Mouse (Mus musculus) embryonic stem cell, embryonic (primary cell): ENCODE data around the gene M1ap.

Experiments
- CTCF ChIA-PET, 4 experiments: fragments of 300-600 bp in 2 of 4; fragments of 350-600 bp in 2 of 4; sonication (Branson Sonifier 250); formaldehyde crosslinking; loops; one replicate each; lab custom pipeline; 2022; ENCODE audit warnings: inconsistent platforms in 2 of 4; lab: Charles Lee
- POLR2A ChIA-PET, 4 experiments: fragments of 300-600 bp in 2 of 4; fragments of 350-600 bp in 2 of 4; sonication (Branson Sonifier 250); formaldehyde crosslinking; loops; one replicate each; lab custom pipeline; 2022; ENCODE audit warnings: antibody characterized with exemption in 4 of 4, inconsistent platforms in 1 of 4; lab: Charles Lee

Gene M1ap

GRCm38 (mm10) chr6:83033249-83034185 lies 86.8 kb downstream of the M1ap start, which contains the start of the genes Dok1 and Loxl3:
Gene Dok1 (minus strand): TSS chr6:83033471.
Gene Loxl3 (plus strand): TSS chr6:83034173.
- CTCF ChIA-PET: interaction anchor here in 2 of 4 experiments (0.6 to 1.4 kb wide), 11 partner anchors 17 to 331 kb away, joined by 3 to 5 read pairs (median 3); partner anchors contain the start of genes Ccdc142 (in 1 of the 2) and Gm42688 (in 1 of the 2)
- POLR2A ChIA-PET: interaction anchor here (0.5 to 3.3 kb wide), 29 partner anchors 13 to 292 kb away, joined by 3 to 13 read pairs (median 4); partner anchors contain the start of genes Dqx1 (in 3 of the 4), 1700003E16Rik (in 1 of the 4), Aup1 (in 1 of the 4) and Htra2 (in 1 of the 4)

GRCm38 (mm10) chr6:83034463-83035055 lies 87.9 kb downstream of the M1ap start:
- ChIA-PET CTCF (interaction anchor here in 3 of 4 experiments (0.5 to 1.4 kb wide), 7 partner anchors 40 to 360 kb away, joined by 3 to 7 read pairs (median 3); partner anchors contain the start of genes Ccdc142 (in 1 of the 3) and Gm42688 (in 1 of the 3)), POLR2A (interaction anchor here (0.6 to 3.3 kb wide), 10 partner anchors 15 to 67 kb away, joined by 3 to 13 read pairs (median 6); partner anchors contain the start of genes Aup1 (in 2 of the 4), Dqx1 (in 2 of the 4) and Htra2 (in 1 of the 4))

- POLR2A ChIA-PET: interaction anchor here in 3 of 4 experiments (0.6 to 2.0 kb wide), 5 partner anchors 17 to 368 kb away, joined by 3 to 5 read pairs (median 3); partner anchors contain the start of genes Aup1 (in 1 of the 3) and Htra2 (in 1 of the 3)
- CTCF ChIA-PET: interaction anchor here in 1 of 4 experiments (0.6 kb wide), 1 partner anchor 31 kb away, joined by 10 read pairs; no protein-coding TSS in a partner anchor
Measured at GRCm38 (mm10) chr6:83037188-83037587, 90.5 kb downstream of the M1ap start.

- CTCF ChIA-PET: interaction anchor here in 1 of 4 experiments (1.0 kb wide), 1 partner anchor 42 kb away, joined by 3 read pairs; no protein-coding TSS in a partner anchor
- POLR2A ChIA-PET: interaction anchor here in 2 of 4 experiments (0.7 to 2.0 kb wide), 6 partner anchors 16 to 312 kb away, joined by 3 to 5 read pairs (median 4); partner anchors contain the start of genes Aup1 (in 1 of the 2), Dqx1 (in 1 of the 2), Htra2 (in 1 of the 2) and Pcgf1 (in 1 of the 2)
Measured at GRCm38 (mm10) chr6:83038496-83039012, 91.9 kb downstream of the M1ap start.

GRCm38 (mm10) chr6:83040601-83041000 lies 93.9 kb downstream of the M1ap start:
- ChIA-PET CTCF (no interaction called here), POLR2A (interaction anchor here in 2 of 4 experiments (0.8 to 2.7 kb wide), 6 partner anchors 9 to 55 kb away, joined by 3 to 16 read pairs (median 4); partner anchors contain the start of genes Aup1 (in 2 of the 2) and Htra2 (in 2 of the 2))

- ChIA-PET CTCF (interaction anchor here in 2 of 4 experiments (0.6 to 1.6 kb wide), 2 partner anchors 47 to 428 kb away, joined by 3 to 5 read pairs; no protein-coding TSS in a partner anchor), POLR2A (interaction anchor here in 2 of 4 experiments (0.6 to 1.4 kb wide), 2 partner anchors 10 to 52 kb away, joined by 3 read pairs; no protein-coding TSS in a partner anchor)
Measured at GRCm38 (mm10) chr6:83043561-83043960, 96.9 kb downstream of the M1ap start.

- ChIA-PET CTCF (interaction anchor here in 2 of 4 experiments (0.6 to 1.6 kb wide), 2 partner anchors 47 to 428 kb away, joined by 3 to 5 read pairs; no protein-coding TSS in a partner anchor), POLR2A (interaction anchor here in 1 of 4 experiments (1.1 to 1.4 kb wide), 2 partner anchors 8 to 9 kb away, joined by 3 read pairs; no protein-coding TSS in a partner anchor)
Measured at GRCm38 (mm10) chr6:83043993-83044392, 97.3 kb downstream of the M1ap start.

GRCm38 (mm10) chr6:83044742-83045141 lies 98.0 kb downstream of the M1ap start:
- POLR2A ChIA-PET: interaction anchor here in 1 of 4 experiments (1.0 to 1.1 kb wide), 2 partner anchors 8 to 76 kb away, joined by 3 read pairs; partner anchors contain the start of gene Wbp1
- CTCF ChIA-PET: interaction anchor here in 1 of 4 experiments (0.6 to 1.6 kb wide), 2 partner anchors 20 to 48 kb away, joined by 3 to 5 read pairs; no protein-coding TSS in a partner anchor

GRCm38 (mm10) chr6:83049367-83049766 lies 102.7 kb downstream of the M1ap start:
- CTCF ChIA-PET: no interaction called here
- POLR2A ChIA-PET: interaction anchor here in 2 of 4 experiments (1.1 to 2.4 kb wide), 5 partner anchors 9 to 52 kb away, joined by 3 to 13 read pairs (median 4); partner anchors contain the start of genes Ccdc142 (in 1 of the 2), Dok1 (in 1 of the 2), Dqx1 (in 1 of the 2) and Gm42688 (in 1 of the 2)

GRCm38 (mm10) chr6:83053136-83053960 lies 106.6 kb downstream of the M1ap start:
- ChIA-PET CTCF (interaction anchor here in 3 of 4 experiments (0.5 to 2.4 kb wide), 10 partner anchors 12 to 949 kb away, joined by 3 to 11 read pairs (median 8); partner anchors contain the start of genes Ccdc142 (in 1 of the 3), Dctn1 (in 1 of the 3) and Gm42688 (in 1 of the 3)), POLR2A (interaction anchor here (0.7 to 3.0 kb wide), 29 partner anchors 10 to 350 kb away, joined by 3 to 16 read pairs (median 4); partner anchors contain the start of genes Dok1 (in 2 of the 4), Loxl3 (in 2 of the 4), Pcgf1 (in 2 of the 4) and 1700003E16Rik (in 1 of the 4))

GRCm38 (mm10) chr6:83054074-83054851 lies 107.6 kb downstream of the M1ap start, which contains the start of gene Aup1:
Gene Aup1 (plus strand): TSS chr6:83054521.
- POLR2A ChIA-PET: interaction anchor here (0.6 to 3.0 kb wide), 53 partner anchors 10 to 546 kb away, joined by 3 to 16 read pairs (median 4); partner anchors contain the start of genes Ccdc142 (in 3 of the 4), Gm42688 (in 3 of the 4), Dok1 (in 2 of the 4) and Loxl3 (in 2 of the 4)

GRCm38 (mm10) chr6:83054871-83055431 lies 108.2 kb downstream of the M1ap start, which contains the start of gene Htra2:
Gene Htra2 (minus strand): TSS chr6:83055273.
- ChIA-PET CTCF (interaction anchor here in 3 of 4 experiments (0.5 to 2.4 kb wide), 15 partner anchors 10 to 572 kb away, joined by 3 to 11 read pairs (median 4); partner anchors contain the start of genes Ccdc142 (in 1 of the 3), Dctn1 (in 1 of the 3), Gm42688 (in 1 of the 3) and Pcgf1 (in 1 of the 3)), POLR2A (interaction anchor here (0.6 to 3.0 kb wide), 44 partner anchors 9 to 452 kb away, joined by 3 to 16 read pairs (median 4); partner anchors contain the start of genes Ccdc142 (in 3 of the 4), Gm42688 (in 3 of the 4), Mob1a (in 2 of the 4) and Mthfd2 (in 2 of the 4))

More at GRCm38 (mm10) chr6:83054074-83054851, 107.6 kb downstream of the M1ap start, which contains the start of gene Aup1:
- CTCF ChIA-PET: interaction anchor here in 3 of 4 experiments (0.5 to 2.4 kb wide), 17 partner anchors 11 to 948 kb away, joined by 3 to 11 read pairs (median 4); partner anchors contain the start of genes Ccdc142 (in 1 of the 3), Dctn1 (in 1 of the 3), Gm42688 (in 1 of the 3) and Pcgf1 (in 1 of the 3)

GRCm38 (mm10) chr6:83057790-83058189 lies 111.1 kb downstream of the M1ap start, which contains the start of gene Dqx1:
Gene Dqx1 (plus strand): TSS chr6:83057844.
- CTCF ChIA-PET: interaction anchor here in 2 of 4 experiments (0.9 to 1.3 kb wide), 4 partner anchors 17 to 44 kb away, joined by 3 to 10 read pairs (median 6); partner anchors contain the start of genes Ccdc142 (in 1 of the 2), Gm42688 (in 1 of the 2) and Pcgf1 (in 1 of the 2)
- POLR2A ChIA-PET: interaction anchor here (0.6 to 2.8 kb wide), 40 partner anchors 8 to 737 kb away, joined by 3 to 16 read pairs (median 4); partner anchors contain the start of genes Pcgf1 (in 3 of the 4), Ccdc142 (in 2 of the 4), Gm42688 (in 2 of the 4) and Loxl3 (in 2 of the 4)
